Mouse (Mus musculus): ENCODE data around the gene Cap1. TPM values are rescaled to one million over a fixed set of nuclear protein-coding genes. Genes with fewer than 3 reads are reported as not detected.
A peak's percentile ranks its signal among the peaks of the same experiment; 100 is the strongest.

Cap1 gene
- polyA plus RNA-seq, 1 experiment from 2014 or later: 52.2 TPM

DNA sequence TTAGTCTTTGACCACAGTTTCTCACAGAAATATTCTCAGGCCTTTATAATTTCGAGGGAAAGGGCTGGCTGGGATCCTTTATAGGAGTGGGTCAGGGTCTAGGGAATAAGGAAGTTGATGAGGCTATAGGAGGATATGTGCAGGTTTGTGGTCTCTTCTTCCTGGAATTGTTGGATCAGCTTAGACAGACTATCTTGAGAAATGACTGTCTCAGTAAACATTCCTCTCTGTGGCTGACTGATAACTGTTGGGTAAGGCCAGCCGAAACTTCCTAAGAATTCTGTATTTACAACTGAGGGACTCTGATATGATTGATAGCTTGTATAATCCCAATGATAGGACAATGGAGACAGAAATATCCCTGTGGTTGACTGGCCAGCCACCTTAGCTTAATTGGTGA, 74.0 kb downstream of the Cap1 start:
- Histone ChIP-seq H3K4me1 (replicated peaks; ENCODE audit: control insufficient read depth, insufficient read depth, low read length) (no peaks in the 10 kb centered on the region), H3K4me3 (ENCODE audit: low read depth, low read length) (no peak overlapping the region), H3K9ac (ENCODE audit: low read depth, low read length) (no peak overlapping the region), H3K27me3 (replicated peaks; ENCODE audit: control insufficient read depth, insufficient read depth, low read length) (no peaks in the 10 kb centered on the region), H3K9me3 (ENCODE audit: control insufficient read depth, low read length) (no peaks in the 10 kb centered on the region), H3K27ac (ENCODE audit: low read depth, low read length) (no peak overlapping the region), H3K36me3 (ENCODE audit: control insufficient read depth, insufficient read depth, low read length) (no peaks in the 10 kb centered on the region), H3K4me2 (peak overlapping the region; percentile 5; the same call in 1 of the 2 replicates)
- 20% methylated on average over 2 of the region's 2 CpGs for WGBS
- ATAC-seq (replicated peaks; ENCODE audit: low FRiP score): peak; percentile 70; the same call in 1 of the 2 replicates
- DNase-seq (ENCODE audit: low spot score): no peak

DNA sequence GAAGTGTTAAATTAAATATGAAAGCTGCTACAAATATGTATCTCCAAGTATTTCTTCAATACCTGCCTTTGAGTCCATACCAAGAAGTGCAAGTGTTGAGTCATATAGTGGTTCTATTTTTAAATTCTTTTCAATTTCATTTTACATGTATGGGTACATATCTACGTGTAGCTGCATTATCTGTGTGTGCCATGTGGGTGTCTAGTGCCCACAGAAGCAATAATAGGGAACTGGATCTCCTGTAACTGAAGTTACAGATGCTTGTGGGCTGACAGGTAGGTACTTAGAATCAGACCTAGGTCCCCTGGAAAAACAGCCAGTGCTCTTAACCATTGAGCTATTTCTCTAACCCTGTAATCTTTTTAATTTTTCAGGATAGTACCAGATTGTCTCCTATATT, 74.7 kb downstream of the Cap1 start:
- H3K27ac ChIP-seq (ENCODE audit: low read depth, low read length): no peak overlapping the region
- no peak overlapping the region for H3K4me2 ChIP-seq
- 28% methylated on average over 1 of the region's 1 CpGs for WGBS
- no peaks in the 10 kb centered on the region for H3K4me1 ChIP-seq (replicated peaks; ENCODE audit: control insufficient read depth, insufficient read depth, low read length)
- DNase-seq (ENCODE audit: low spot score) (no peak), ATAC-seq (replicated peaks; ENCODE audit: low FRiP score) (peak; percentile 56; the same call in 1 of the 2 replicates)
- no peak overlapping the region for H3K4me3 ChIP-seq (ENCODE audit: low read depth, low read length)
- no peaks in the 10 kb centered on the region for H3K36me3 ChIP-seq (ENCODE audit: control insufficient read depth, insufficient read depth, low read length)
- no peaks in the 10 kb centered on the region for H3K27me3 ChIP-seq (replicated peaks; ENCODE audit: control insufficient read depth, insufficient read depth, low read length)
- H3K9me3 ChIP-seq (ENCODE audit: control insufficient read depth, low read length): no peaks in the 10 kb centered on the region
- no peak overlapping the region for H3K9ac ChIP-seq (ENCODE audit: low read depth, low read length)

Other genes starting within 250 kb of the Cap1 start
- not detected in 2 replicates for gene 9530002B09Rik, start 196.8 kb downstream of the Cap1 start, polyA plus RNA-seq (2014; fragmentation: Nextera tagmentation; extraction: Ambion mirVana)
- 42.9 and 44.5 TPM in 2 replicates for gene Ppt1, start 49.8 kb downstream of the Cap1 start, polyA plus RNA-seq (2014; fragmentation: Nextera tagmentation; extraction: Ambion mirVana)
- 0.64 and 0.68 TPM in 2 replicates for gene Mfsd2a, start 75.1 kb upstream of the Cap1 start, polyA plus RNA-seq (2014; fragmentation: Nextera tagmentation; extraction: Ambion mirVana)
- gene Mycl, start 109.6 kb upstream of the Cap1 start, polyA plus RNA-seq (2014; fragmentation: Nextera tagmentation; extraction: Ambion mirVana): 3.1 and 4.0 TPM in 2 replicates
- gene Trit1, start 130.5 kb upstream of the Cap1 start, polyA plus RNA-seq (2014; fragmentation: Nextera tagmentation; extraction: Ambion mirVana): 17.2 and 17.5 TPM in 2 replicates
- 1.7 and 2.2 TPM in 2 replicates for gene Bmp8b, start 219.1 kb upstream of the Cap1 start, polyA plus RNA-seq (2014; fragmentation: Nextera tagmentation; extraction: Ambion mirVana)
- gene Oxct2b, start 230.2 kb upstream of the Cap1 start, polyA plus RNA-seq (2014; fragmentation: Nextera tagmentation; extraction: Ambion mirVana): not detected in 2 replicates